Mouse (Mus musculus) myocyte (in vitro differentiated cells): ENCODE data around the gene Erf.

Experiments used
- CEBPB ChIP-seq: IDR thresholded peaks from 2 replicates; pipeline ENCODE4 v1.6.1; 2011; ENCODE audit warnings: mild to moderate bottlenecking, moderate library complexity; ENCODE audit not compliant: poor library complexity, insufficient read depth, severe bottlenecking
- E2F4 ChIP-seq: IDR thresholded peaks from one replicate; pipeline ENCODE4 v1.6.1; 2011; ENCODE audit warnings: mild to moderate bottlenecking, control low read depth, moderate library complexity; ENCODE audit not compliant: insufficient read depth
- MAX ChIP-seq: IDR thresholded peaks from one replicate; pipeline ENCODE4 v1.6.1; 2011; ENCODE audit warnings: low read depth, mild to moderate bottlenecking, control low read depth
- MYOD1 ChIP-seq, 3 experiments: IDR thresholded peaks; one replicate each; pipeline ENCODE4 v1.6.1; 2011; ENCODE audit warnings: control low read depth in 2 of 3, low read depth in 2 of 3, mild to moderate bottlenecking in 2 of 3, moderate library complexity in 1 of 3; ENCODE audit not compliant: insufficient read length in 2 of 3, control insufficient read depth in 1 of 3
- MYOG ChIP-seq, 3 experiments: IDR thresholded peaks; one replicate each; pipeline ENCODE4 v1.6.1; 2011; ENCODE audit warnings: control low read depth in 2 of 3, low read depth in 2 of 3, mild to moderate bottlenecking in 2 of 3; ENCODE audit not compliant: insufficient read length in 2 of 3, control insufficient read depth in 1 of 3, insufficient read depth in 1 of 3
- POLR2A ChIP-seq: IDR thresholded peaks from one replicate; pipeline ENCODE4 v1.6.1; 2011; ENCODE audit warnings: low read depth, mild to moderate bottlenecking, control low read depth, moderate library complexity; ENCODE audit not compliant: insufficient read length
- POLR2AphosphoS2 ChIP-seq: IDR thresholded peaks from one replicate; pipeline ENCODE4 v1.6.1; 2011; ENCODE audit warnings: low read depth, control low read depth; ENCODE audit not compliant: insufficient read length
- REST ChIP-seq: IDR thresholded peaks from one replicate; pipeline ENCODE4 v1.6.1; 2011; ENCODE audit warnings: mild to moderate bottlenecking, control low read depth, moderate library complexity; ENCODE audit not compliant: insufficient read depth, insufficient read length
- SRF ChIP-seq: IDR thresholded peaks from one replicate; pipeline ENCODE4 v1.6.1; 2011; ENCODE audit warnings: low read depth; ENCODE audit not compliant: control insufficient read depth, insufficient read length
- TCF12 ChIP-seq: IDR thresholded peaks from one replicate; pipeline ENCODE4 v1.6.1; 2011; ENCODE audit warnings: mild to moderate bottlenecking, control low read depth; ENCODE audit not compliant: poor library complexity, insufficient read depth, severe bottlenecking
- USF1 ChIP-seq: IDR thresholded peaks from one replicate; pipeline ENCODE4 v1.6.1; 2011; ENCODE audit warnings: low read depth, mild to moderate bottlenecking, control low read depth, moderate library complexity

- TF ChIP-seq POLR2A (peak; percentile 14), TCF12 (no peak), POLR2AphosphoS2 (peak; percentile 14), SRF (no peak), USF1 (no peak), MYOD1 (IDR thresholded peaks at IDR 0.05; ENCODE audit: control insufficient read depth in 1 of 3, insufficient read length in 2 of 3, low read depth in 2 of 3) (no peak), MYOG (IDR thresholded peaks at IDR 0.05; ENCODE audit: control insufficient read depth in 1 of 3, insufficient read depth in 1 of 3, insufficient read length in 2 of 3, low read depth in 2 of 3) (no peak), MAX (no peak), E2F4 (no peak), CEBPB (no peak), REST (no peak)
Measured at GRCm38 (mm10) chr7:25246079-25246758, 4.3 kb downstream of the Erf start.
